Mouse (Mus musculus): ENCODE measurements at regions not wholly inside any gene's neighbourhood (a gene's known extent, or its start where the extent isn't known, plus 50 kb on each side); places are given as distances from the start of the nearest gene placed in this dataset.

DNA sequence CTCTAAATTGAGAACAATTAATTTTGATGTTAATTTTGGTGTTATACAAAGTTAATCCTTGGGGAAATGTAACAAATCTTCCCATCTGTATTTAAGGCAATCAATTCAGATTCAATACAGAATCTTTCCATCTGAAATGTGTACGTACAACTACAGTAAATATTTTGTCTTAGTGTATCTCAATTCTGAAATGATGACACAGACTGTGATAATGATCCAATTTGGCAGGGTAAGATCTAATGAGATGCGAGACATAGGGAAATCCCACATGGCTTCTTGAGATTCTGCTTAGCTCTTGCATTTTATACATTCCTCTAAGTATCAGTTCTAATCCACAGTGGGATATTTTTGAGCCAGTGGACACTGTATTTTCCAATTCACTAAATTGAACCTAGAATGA is 362.3 kb upstream of the Gnpda2 start:
- TF ChIP-seq CTCF (IDR thresholded peaks at IDR 0.05; ENCODE audit: low read depth, low read length) = no peak
- TF ChIP-seq POLR2A (IDR thresholded peaks at IDR 0.05; ENCODE audit: extremely low read depth, insufficient read depth, low read length) = no peak
